Mouse (Mus musculus): ENCODE measurements around the gene Scrn3. TPM values are rescaled to one million over a fixed set of nuclear protein-coding genes. Genes with fewer than 3 reads are reported as not detected.

Gene Scrn3
- total RNA-seq, 1 experiment: 10.6 TPM

DNA sequence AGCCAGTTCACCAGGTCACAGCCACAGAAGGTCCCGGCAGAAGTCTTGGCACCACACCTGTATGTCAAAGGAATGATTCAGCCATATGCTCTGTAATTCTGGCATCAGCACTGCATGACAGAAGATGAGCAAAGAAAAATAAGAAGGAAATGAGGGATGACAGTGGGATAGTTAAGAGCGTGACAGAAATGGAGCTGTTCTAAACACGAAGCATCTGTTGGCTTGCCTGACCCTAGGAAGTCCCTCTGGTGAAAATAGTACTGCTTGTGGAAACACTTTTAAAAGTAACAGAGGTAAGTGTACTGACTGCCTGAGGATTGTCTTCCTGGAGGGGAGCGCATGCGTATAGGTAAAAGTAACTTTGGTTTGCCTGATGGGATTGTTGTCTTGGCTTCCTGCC is 31.3 kb downstream of the Scrn3 start:
- DNase-seq (ENCODE audit: low read depth, low spot score): no peak
- Histone ChIP-seq H3K4me1 (ENCODE audit: control insufficient read depth in 2 of 2, insufficient read depth in 2 of 2, low read length in 2 of 2, poor library complexity in 1 of 2) (no peaks in the 10 kb centered on the region), H3K9me3 (ENCODE audit: control insufficient read depth, insufficient read depth, low read depth, low read length) (no peaks in the 10 kb centered on the region), H3K4me3 (ENCODE audit: insufficient read depth in 1 of 2, low read depth in 1 of 2, low read length in 2 of 2, poor library complexity in 1 of 2, severe bottlenecking in 1 of 2) (no peak overlapping the region), H3K27ac (ENCODE audit: insufficient read depth, low read depth, low read length, poor library complexity, severe bottlenecking) (no peak overlapping the region), H3K36me3 (ENCODE audit: control insufficient read depth, insufficient read depth, low read length, poor library complexity, severe bottlenecking) (no peaks in the 10 kb centered on the region), H3K9ac (ENCODE audit: insufficient read depth, low read depth, low read length, poor library complexity, severe bottlenecking) (no peak overlapping the region)
- in situ Hi-C loops (cut with MboI; ENCODE audit: low sequenced_read_pairs in 2 of 2, unreplicated experiment in 2 of 2): no loop called here
- no peak for TF ChIP-seq ZC3H11A (IDR thresholded peaks at IDR 0.05; ENCODE audit: borderline replicate concordance, low read depth, low read length)
- no peak for TF ChIP-seq CHD2 (IDR thresholded peaks at IDR 0.05; ENCODE audit: low read depth, low read length)

- in situ Hi-C loops (cut with MboI; ENCODE audit: low sequenced_read_pairs in 2 of 2, unreplicated experiment in 2 of 2): no loop called here
- no peak for TF ChIP-seq CHD2 (IDR thresholded peaks at IDR 0.05; ENCODE audit: low read depth, low read length)
- no peak for TF ChIP-seq HCFC1 (IDR thresholded peaks at IDR 0.05; ENCODE audit: borderline replicate concordance, insufficient read depth, low read length)
- TF ChIP-seq MAFK (IDR thresholded peaks at IDR 0.05; ENCODE audit: insufficient read depth, low read depth, low read length): no peak
- no peak for TF ChIP-seq ZNF384 (IDR thresholded peaks at IDR 0.05; ENCODE audit: low read depth, low read length)
- no peaks in the 10 kb centered on the region for H3K9me3 ChIP-seq (ENCODE audit: control insufficient read depth, insufficient read depth, low read depth, low read length)
- H3K27ac ChIP-seq (ENCODE audit: insufficient read depth, low read depth, low read length, poor library complexity, severe bottlenecking): no peak overlapping the region
- H3K36me3 ChIP-seq (ENCODE audit: control insufficient read depth, insufficient read depth, low read length, poor library complexity, severe bottlenecking): no peaks in the 10 kb centered on the region
- no peak for DNase-seq (ENCODE audit: low read depth, low spot score)
- H3K4me1 ChIP-seq (ENCODE audit: control insufficient read depth in 2 of 2, insufficient read depth in 2 of 2, low read length in 2 of 2, poor library complexity in 1 of 2): no peaks in the 10 kb centered on the region
- H3K9ac ChIP-seq (ENCODE audit: insufficient read depth, low read depth, low read length, poor library complexity, severe bottlenecking): no peak overlapping the region
- H3K4me3 ChIP-seq (ENCODE audit: insufficient read depth in 1 of 2, low read depth in 1 of 2, low read length in 2 of 2, poor library complexity in 1 of 2, severe bottlenecking in 1 of 2): no peak overlapping the region
Measured at GRCm38 (mm10) chr2:73345204-73345603, 32.8 kb downstream of the Scrn3 start.

- in situ Hi-C loops (cut with MboI; ENCODE audit: low sequenced_read_pairs in 2 of 2, unreplicated experiment in 2 of 2): no loop called here
- no peak overlapping the region for H3K27ac ChIP-seq (ENCODE audit: insufficient read depth, low read depth, low read length, poor library complexity, severe bottlenecking)
Measured at GRCm38 (mm10) chr2:73346345-73347086, 34.1 kb downstream of the Scrn3 start.

GRCm38 (mm10) chr2:73347136-73347535 is 34.7 kb downstream of the Scrn3 start:
- no peak for TF ChIP-seq ZNF384 (IDR thresholded peaks at IDR 0.05; ENCODE audit: low read depth, low read length)
- TF ChIP-seq ZC3H11A (IDR thresholded peaks at IDR 0.05; ENCODE audit: borderline replicate concordance, low read depth, low read length): no peak
- no peak for TF ChIP-seq HCFC1 (IDR thresholded peaks at IDR 0.05; ENCODE audit: borderline replicate concordance, insufficient read depth, low read length)
- no peak for TF ChIP-seq CHD2 (IDR thresholded peaks at IDR 0.05; ENCODE audit: low read depth, low read length)
- TF ChIP-seq MAFK (IDR thresholded peaks at IDR 0.05; ENCODE audit: insufficient read depth, low read depth, low read length): no peak
- Histone ChIP-seq H3K4me1 (ENCODE audit: control insufficient read depth in 2 of 2, insufficient read depth in 2 of 2, low read length in 2 of 2, poor library complexity in 1 of 2) (no peaks in the 10 kb centered on the region), H3K9me3 (ENCODE audit: control insufficient read depth, insufficient read depth, low read depth, low read length) (no peaks in the 10 kb centered on the region), H3K9ac (ENCODE audit: insufficient read depth, low read depth, low read length, poor library complexity, severe bottlenecking) (no peak overlapping the region), H3K36me3 (ENCODE audit: control insufficient read depth, insufficient read depth, low read length, poor library complexity, severe bottlenecking) (no peaks in the 10 kb centered on the region), H3K4me3 (ENCODE audit: insufficient read depth in 1 of 2, low read depth in 1 of 2, low read length in 2 of 2, poor library complexity in 1 of 2, severe bottlenecking in 1 of 2) (no peak overlapping the region), H3K27ac (ENCODE audit: insufficient read depth, low read depth, low read length, poor library complexity, severe bottlenecking) (no peak overlapping the region)
- in situ Hi-C loops (cut with MboI; ENCODE audit: low sequenced_read_pairs in 2 of 2, unreplicated experiment in 2 of 2): no loop called here
- no peak for DNase-seq (ENCODE audit: low read depth, low spot score)

More at GRCm38 (mm10) chr2:73346345-73347086, 34.1 kb downstream of the Scrn3 start:
- Histone ChIP-seq H3K9me3 (ENCODE audit: control insufficient read depth, insufficient read depth, low read depth, low read length) (no peaks in the 10 kb centered on the region), H3K9ac (ENCODE audit: insufficient read depth, low read depth, low read length, poor library complexity, severe bottlenecking) (no peak overlapping the region), H3K4me1 (ENCODE audit: control insufficient read depth in 2 of 2, insufficient read depth in 2 of 2, low read length in 2 of 2, poor library complexity in 1 of 2) (no peaks in the 10 kb centered on the region), H3K4me3 (ENCODE audit: insufficient read depth in 1 of 2, low read depth in 1 of 2, low read length in 2 of 2, poor library complexity in 1 of 2, severe bottlenecking in 1 of 2) (no peak overlapping the region), H3K36me3 (ENCODE audit: control insufficient read depth, insufficient read depth, low read length, poor library complexity, severe bottlenecking) (no peaks in the 10 kb centered on the region)
- TF ChIP-seq MAFK (IDR thresholded peaks at IDR 0.05; ENCODE audit: insufficient read depth, low read depth, low read length) (no peak), ZC3H11A (IDR thresholded peaks at IDR 0.05; ENCODE audit: borderline replicate concordance, low read depth, low read length) (no peak)
- DNase-seq (ENCODE audit: low read depth, low spot score): no peak

GRCm38 (mm10) chr2:73347766-73348165 is 35.4 kb downstream of the Scrn3 start:
- no peak overlapping the region for H3K27ac ChIP-seq (ENCODE audit: insufficient read depth, low read depth, low read length, poor library complexity, severe bottlenecking)
- DNase-seq (ENCODE audit: low read depth, low spot score): no peak
- in situ Hi-C loops (cut with MboI; ENCODE audit: low sequenced_read_pairs in 2 of 2, unreplicated experiment in 2 of 2): no loop called here

More at GRCm38 (mm10) chr2:73347766-73348165, 35.4 kb downstream of the Scrn3 start:
- Histone ChIP-seq H3K4me1 (ENCODE audit: control insufficient read depth in 2 of 2, insufficient read depth in 2 of 2, low read length in 2 of 2, poor library complexity in 1 of 2) (no peaks in the 10 kb centered on the region), H3K36me3 (ENCODE audit: control insufficient read depth, insufficient read depth, low read length, poor library complexity, severe bottlenecking) (no peaks in the 10 kb centered on the region), H3K9ac (ENCODE audit: insufficient read depth, low read depth, low read length, poor library complexity, severe bottlenecking) (no peak overlapping the region), H3K4me3 (ENCODE audit: insufficient read depth in 1 of 2, low read depth in 1 of 2, low read length in 2 of 2, poor library complexity in 1 of 2, severe bottlenecking in 1 of 2) (no peak overlapping the region), H3K9me3 (ENCODE audit: control insufficient read depth, insufficient read depth, low read depth, low read length) (no peaks in the 10 kb centered on the region)
- no peak for TF ChIP-seq MAFK (IDR thresholded peaks at IDR 0.05; ENCODE audit: insufficient read depth, low read depth, low read length)
- no peak for TF ChIP-seq ZNF384 (IDR thresholded peaks at IDR 0.05; ENCODE audit: low read depth, low read length)
- TF ChIP-seq CHD2 (IDR thresholded peaks at IDR 0.05; ENCODE audit: low read depth, low read length): no peak
- TF ChIP-seq HCFC1 (IDR thresholded peaks at IDR 0.05; ENCODE audit: borderline replicate concordance, insufficient read depth, low read length): no peak
- no peak for TF ChIP-seq ZC3H11A (IDR thresholded peaks at IDR 0.05; ENCODE audit: borderline replicate concordance, low read depth, low read length)

Data from ES-E14 (cell line).